Comparison of ENCODE assay signal across 30 mouse cellular contexts in the genomic region with DNA sequence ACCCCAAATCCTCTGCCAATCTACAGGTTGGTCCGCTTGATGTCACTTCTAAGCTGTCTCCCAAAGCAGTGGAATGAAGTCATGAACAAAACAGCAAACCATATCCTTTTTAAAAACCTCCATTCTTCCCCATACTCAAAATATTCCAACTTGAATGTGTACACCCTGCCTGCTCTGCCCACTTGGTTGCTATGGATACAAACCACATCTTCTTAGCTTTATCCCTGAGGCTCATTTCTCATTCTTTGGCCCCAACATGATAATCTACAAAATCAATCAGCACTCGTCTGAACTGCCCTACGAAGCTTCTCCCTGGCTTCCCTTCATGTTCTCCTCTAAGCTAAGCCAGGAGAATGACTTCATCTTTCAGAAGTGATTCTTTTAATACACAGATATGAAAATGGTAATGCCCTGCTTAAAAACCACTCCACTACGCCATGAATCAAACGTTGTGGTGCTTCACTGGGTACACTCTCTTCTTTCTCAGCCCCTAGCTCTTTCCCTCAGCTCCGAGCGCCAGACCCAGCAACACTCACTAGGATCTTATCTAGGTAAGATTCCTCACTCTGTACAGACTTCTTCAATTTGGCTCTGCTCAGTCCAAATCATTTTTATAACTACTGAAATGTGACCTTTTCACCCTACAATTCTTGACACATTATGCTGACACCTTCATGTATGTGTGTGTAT.
DNase-seq lines count a peak whose midpoint lies in the region; ATAC-seq and TF ChIP-seq lines count a peak whose summit lies in the region.
"Had no signal": no experiment of that assay in that cellular context is flagged by ENCODE, and none has a peak within 500 bp of the region (broad histone marks: within the 10 kb centered on the region; RNA-seq: fewer than 3 reads in every experiment).

No protein-coding gene starts in this region.

- no peaks in the 10 kb centered on the region for H3K4me1 ChIP-seq in hindbrain, postnatal 0 days (ENCODE audit: insufficient read depth, low read length)
- no peaks in the 10 kb centered on the region for H3K4me1 ChIP-seq in hindbrain, embryonic 11.5 days (replicated peaks; ENCODE audit: control insufficient read depth, insufficient read depth, low read length)
- H3K4me1 ChIP-seq in midbrain, embryonic 16.5 days (ENCODE audit: control insufficient read depth, insufficient read depth, low read length) = no peaks in the 10 kb centered on the region
- H3K4me1 ChIP-seq: embryonic facial prominence, embryonic 12.5 days; forebrain, embryonic 10.5 days; heart, embryonic 10.5 days; heart, embryonic 15.5 days; hindbrain, embryonic 13.5 days; kidney, embryonic 15.5 days; limb, embryonic 13.5 days; lung, embryonic 15.5 days; megakaryocyte, embryonic 14.5 days had no signal

- no peak for ATAC-seq in hindbrain, postnatal 0 days
- ATAC-seq in hindbrain, embryonic 11.5 days (ENCODE audit: low FRiP score) = no peak
- ATAC-seq in midbrain, embryonic 16.5 days = peak; percentile 84
- ATAC-seq: activated CD4-positive, CD25-positive, alpha-beta regulatory T cell, adult 4 months; forebrain, embryonic 16.5 days; inflammation-experienced regulatory T-cells, adult 6 months had no signal

- intact Hi-C loops in gastrocnemius, postnatal 14 days (cut with DNase I; ENCODE audit: low total_unique reads) = no loop called here

- TF ChIP-seq CTCF in hindbrain, postnatal 0 days (IDR thresholded peaks at IDR 0.05; ENCODE audit: low read depth) = no peak

- no peak overlapping the region for H3K4me2 ChIP-seq in hindbrain, postnatal 0 days (ENCODE audit: low read depth, low read length)
- H3K4me2 ChIP-seq in hindbrain, embryonic 11.5 days (replicated peaks; ENCODE audit: low read depth, low read length) = no peak overlapping the region
- H3K4me2 ChIP-seq in midbrain, embryonic 16.5 days (ENCODE audit: low read length) = no peak overlapping the region
- H3K4me2 ChIP-seq: embryonic facial prominence, embryonic 12.5 days; heart, embryonic 15.5 days; hindbrain, embryonic 13.5 days; kidney, embryonic 15.5 days; limb, embryonic 13.5 days; liver, embryonic 11.5 days; lung, embryonic 15.5 days had no signal

- H3K4me3 ChIP-seq in hindbrain, postnatal 0 days (ENCODE audit: low read length) = no peak overlapping the region
- no peak overlapping the region for H3K4me3 ChIP-seq in hindbrain, embryonic 11.5 days (ENCODE audit: low read depth, low read length)
- H3K4me3 ChIP-seq in midbrain, embryonic 16.5 days (ENCODE audit: low read depth, low read length) = no peak overlapping the region
- H3K4me3 ChIP-seq: embryonic facial prominence, embryonic 12.5 days; forebrain, embryonic 10.5 days; heart, embryonic 10.5 days; heart, embryonic 15.5 days; hindbrain, embryonic 13.5 days; kidney, embryonic 15.5 days; limb, embryonic 13.5 days; lung, embryonic 15.5 days; megakaryocyte, embryonic 14.5 days had no signal

- DNase-seq in hindbrain, postnatal 0 days (ENCODE audit: low spot score) = peak; percentile 7
- no peak for DNase-seq in hindbrain, embryonic 11.5 days (ENCODE audit: low spot score)
- peak; percentile 5 to 6 for DNase-seq in right cerebral cortex, adult 2 months (ENCODE audit: low spot score in 2 of 2)
- DNase-seq in right cerebral cortex, postnatal 36 days (ENCODE audit: low spot score in 2 of 2) = no peak
- DNase-seq in gastrocnemius, postnatal 14 days = no peak
- DNase-seq: adrenal gland, adult 2 months; adrenal gland, postnatal 36 days; B cell, adult 2 months; cerebellum, adult 8-10 months; cerebellum, postnatal 36 days; gastrocnemius, postnatal 25 days; heart, adult 11 months; kidney, adult 18-20 months; kidney, postnatal 25 days; lung, postnatal 36 days; right cerebral cortex, adult 18-20 months had no signal

- H3K27ac ChIP-seq in hindbrain, postnatal 0 days = no peak overlapping the region
- no peak overlapping the region for H3K27ac ChIP-seq in hindbrain, embryonic 11.5 days (ENCODE audit: low read depth, low read length)
- H3K27ac ChIP-seq in midbrain, embryonic 16.5 days (ENCODE audit: low read length) = no peak overlapping the region
- H3K27ac ChIP-seq: embryonic facial prominence, embryonic 12.5 days; forebrain, embryonic 10.5 days; heart, embryonic 10.5 days; heart, embryonic 15.5 days; hindbrain, embryonic 13.5 days; kidney, embryonic 15.5 days; limb, embryonic 13.5 days; lung, embryonic 15.5 days had no signal

- no peaks in the 10 kb centered on the region for H3K36me3 ChIP-seq in hindbrain, postnatal 0 days (ENCODE audit: insufficient read depth, low read length)
- no peaks in the 10 kb centered on the region for H3K36me3 ChIP-seq in hindbrain, embryonic 11.5 days (ENCODE audit: control insufficient read depth, insufficient read depth, low read length)
- H3K36me3 ChIP-seq in midbrain, embryonic 16.5 days (ENCODE audit: control insufficient read depth, insufficient read depth, low read length) = no peaks in the 10 kb centered on the region
- H3K36me3 ChIP-seq: embryonic facial prominence, embryonic 12.5 days; forebrain, embryonic 10.5 days; heart, embryonic 10.5 days; heart, embryonic 15.5 days; hindbrain, embryonic 13.5 days; kidney, embryonic 15.5 days; limb, embryonic 13.5 days; lung, embryonic 15.5 days had no signal

- H3K9me3 ChIP-seq in hindbrain, postnatal 0 days (ENCODE audit: low read length) = no peaks in the 10 kb centered on the region
- no peaks in the 10 kb centered on the region for H3K9me3 ChIP-seq in hindbrain, embryonic 11.5 days (ENCODE audit: control insufficient read depth, low read length)
- no peaks in the 10 kb centered on the region for H3K9me3 ChIP-seq in midbrain, embryonic 16.5 days (replicated peaks; ENCODE audit: control insufficient read depth, low read length, poor library complexity, severe bottlenecking)
- H3K9me3 ChIP-seq: embryonic facial prominence, embryonic 12.5 days; forebrain, embryonic 10.5 days; heart, embryonic 10.5 days; heart, embryonic 15.5 days; hindbrain, embryonic 13.5 days; kidney, embryonic 15.5 days; limb, embryonic 13.5 days; lung, embryonic 15.5 days; megakaryocyte, embryonic 14.5 days had no signal

- 66% methylated on average over 7 of the region's 7 CpGs for WGBS in hindbrain, postnatal 0 days
- WGBS in hindbrain, embryonic 11.5 days = 77% methylated on average over 7 of the region's 7 CpGs
- 59% methylated on average over 7 of the region's 7 CpGs for WGBS in midbrain, embryonic 16.5 days

- no peak overlapping the region for H3K9ac ChIP-seq in hindbrain, postnatal 0 days (replicated peaks; ENCODE audit: low read length)
- no peak overlapping the region for H3K9ac ChIP-seq in hindbrain, embryonic 11.5 days (ENCODE audit: low read depth, low read length)
- H3K9ac ChIP-seq in midbrain, embryonic 16.5 days (ENCODE audit: low read depth, low read length) = no peak overlapping the region
- H3K9ac ChIP-seq: embryonic facial prominence, embryonic 12.5 days; heart, embryonic 15.5 days; hindbrain, embryonic 13.5 days; kidney, embryonic 15.5 days; limb, embryonic 13.5 days; lung, embryonic 15.5 days had no signal

- H3K27me3 ChIP-seq in hindbrain, postnatal 0 days (ENCODE audit: insufficient read depth, low read length) = no peaks in the 10 kb centered on the region
- H3K27me3 ChIP-seq in hindbrain, embryonic 11.5 days (ENCODE audit: control insufficient read depth, insufficient read depth, low read length) = no peaks in the 10 kb centered on the region
- H3K27me3 ChIP-seq in midbrain, embryonic 16.5 days (ENCODE audit: control insufficient read depth, insufficient read depth, low read depth, low read length) = no peaks in the 10 kb centered on the region
- H3K27me3 ChIP-seq: embryonic facial prominence, embryonic 12.5 days; heart, embryonic 15.5 days; hindbrain, embryonic 13.5 days; kidney, embryonic 15.5 days; limb, embryonic 13.5 days; lung, embryonic 15.5 days; megakaryocyte, embryonic 14.5 days had no signal

Comparison
In these comparisons a context has a peak if more than half of its experiments do, and no peak if none do; other contexts are left out.
1. DNase-seq: peak in hindbrain, postnatal 0 days (single experiment) and right cerebral cortex, adult 2 months (2 of 2); none in hindbrain, embryonic 11.5 days (single experiment), right cerebral cortex, postnatal 36 days (0 of 2) and gastrocnemius, postnatal 14 days (single experiment).